Mouse (Mus musculus) layer of hippocampus, postnatal 36 days (tissue): Measurements from ENCODE around the gene Emp2. TPM values are rescaled to one million over a fixed set of nuclear protein-coding genes. Genes with fewer than 3 reads are reported as not detected.

Experiments
- DNase-seq, 2 experiments: peaks; one replicate each; pipeline ENCODE4 v3.0.0; 2022
- total RNA-seq, 2 experiments: library from RNA; stranded (reverse); gene quantifications; 2 replicates each; pipeline ENCODE4 v1.2.3; 2021

The Emp2 gene
- total RNA-seq = 10 to 100 TPM; 16.5 to 17.8 TPM

GRCm38 (mm10) chr16:10313646-10314088 lies at the start of gene Emp2:
Emp2 (minus strand) TSS chr16:10313968.
- DNase-seq = peak in 1 of 2 experiments; percentile 41

- no peak for DNase-seq
Observed at GRCm38 (mm10) chr16:10363061-10363460, 49.3 kb upstream of the Emp2 start.

- no peak for DNase-seq
Observed at GRCm38 (mm10) chr16:10359241-10359640, 45.5 kb upstream of the Emp2 start.

GRCm38 (mm10) chr16:10358010-10358934 lies 44.5 kb upstream of the Emp2 start:
- DNase-seq = no peak

GRCm38 (mm10) chr16:10355004-10355403 lies 41.2 kb upstream of the Emp2 start:
- DNase-seq = no peak

- DNase-seq = no peak
Observed at GRCm38 (mm10) chr16:10351050-10351636, 37.4 kb upstream of the Emp2 start.

- DNase-seq = no peak
Observed at GRCm38 (mm10) chr16:10349876-10350275, 36.1 kb upstream of the Emp2 start.

GRCm38 (mm10) chr16:10349436-10349835 lies 35.7 kb upstream of the Emp2 start:
- DNase-seq = no peak

GRCm38 (mm10) chr16:10347551-10347950 lies 33.8 kb upstream of the Emp2 start:
- DNase-seq = peak in 1 of 2 experiments; percentile 27

- no peak for DNase-seq
Observed at GRCm38 (mm10) chr16:10341110-10341509, 27.3 kb upstream of the Emp2 start.

GRCm38 (mm10) chr16:10339930-10340329 lies 26.2 kb upstream of the Emp2 start:
- no peak for DNase-seq

- peak; percentile 28 to 41 for DNase-seq
Observed at GRCm38 (mm10) chr16:10338601-10339000, 24.8 kb upstream of the Emp2 start.

GRCm38 (mm10) chr16:10337422-10338197 lies 23.8 kb upstream of the Emp2 start:
- no peak for DNase-seq

- DNase-seq = peak in 1 of 2 experiments; percentile 42
Observed at GRCm38 (mm10) chr16:10336454-10337421, 23.0 kb upstream of the Emp2 start.

- no peak for DNase-seq
Observed at GRCm38 (mm10) chr16:10335953-10336352, 22.2 kb upstream of the Emp2 start.

GRCm38 (mm10) chr16:10332732-10333131 lies 19.0 kb upstream of the Emp2 start:
- DNase-seq = no peak

- DNase-seq = no peak
Observed at GRCm38 (mm10) chr16:10330586-10331495, 17.1 kb upstream of the Emp2 start.

- no peak for DNase-seq
Observed at GRCm38 (mm10) chr16:10327563-10328333, 14.0 kb upstream of the Emp2 start.

GRCm38 (mm10) chr16:10319914-10320569 lies 6.3 kb upstream of the Emp2 start:
- DNase-seq = no peak
